Mouse (Mus musculus) monocyte, adult 5-6 weeks (primary cell): ENCODE measurements around the gene Atp8b5. TPM values are rescaled to one million over a fixed set of nuclear protein-coding genes. Genes with fewer than 3 reads are reported as not detected.

Experiments used
- ATAC-seq: fragments of 153-309, 156-312 bp; replicated peaks from 2 replicates; pipeline ENCODE4 v1.8.0; 2017; ENCODE audit warnings: mild to moderate bottlenecking; ENCODE audit not compliant: low TSS enrichment, insufficient number of reproducible peaks, severe bottlenecking, poor library complexity, low FRiP score
- total RNA-seq: library from RNA; stranded (forward); fragments of 200-1000, 200-491, 200-594 nt; gene quantifications from 3 replicates; pipeline ENCODE4 v1.2.3, GENCODE M21; 2017

The Atp8b5 gene
- total RNA-seq, result 0.19 to 0.95 TPM (median 0.53 TPM) in 3 replicates

DNA sequence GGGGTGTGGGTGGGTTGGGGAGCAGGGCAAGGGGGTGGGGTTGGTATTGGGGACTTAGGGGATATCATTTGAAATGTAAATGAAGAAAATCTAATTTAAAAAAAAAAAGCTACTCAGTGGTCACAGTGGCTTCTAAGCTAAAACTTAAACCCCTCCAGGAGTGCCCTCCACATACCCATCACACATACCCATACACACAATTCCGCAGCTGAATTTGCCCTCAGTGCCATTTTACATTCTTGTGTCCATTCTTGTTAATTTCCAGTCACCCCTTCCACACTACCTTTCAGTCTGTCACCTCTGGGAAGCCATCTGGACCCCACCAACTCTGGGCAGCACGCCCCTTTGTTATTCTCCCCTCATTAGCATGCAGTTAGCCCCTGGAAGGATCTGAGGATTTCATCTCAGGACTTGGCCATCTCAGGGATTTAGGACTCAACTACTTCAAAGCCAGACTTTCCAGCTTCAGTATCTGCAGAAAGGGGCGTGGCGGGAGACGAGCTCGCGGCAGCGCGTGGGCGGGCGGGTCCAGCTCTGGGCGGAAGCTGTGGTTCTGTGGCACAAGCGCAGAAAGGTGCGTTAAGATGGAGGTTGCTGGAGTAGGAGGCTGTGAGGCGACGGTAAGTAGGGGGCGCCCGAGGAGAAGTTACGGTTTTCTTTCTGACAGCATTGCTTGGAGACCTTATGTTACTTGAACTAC is at the start of gene Atp8b5:
Gene Atp8b5 (plus strand): TSS at position 537 of the 700 bp plus-strand sequence.
- ATAC-seq, result peak; percentile 47; the same call in 1 of the 2 replicates

DNA sequence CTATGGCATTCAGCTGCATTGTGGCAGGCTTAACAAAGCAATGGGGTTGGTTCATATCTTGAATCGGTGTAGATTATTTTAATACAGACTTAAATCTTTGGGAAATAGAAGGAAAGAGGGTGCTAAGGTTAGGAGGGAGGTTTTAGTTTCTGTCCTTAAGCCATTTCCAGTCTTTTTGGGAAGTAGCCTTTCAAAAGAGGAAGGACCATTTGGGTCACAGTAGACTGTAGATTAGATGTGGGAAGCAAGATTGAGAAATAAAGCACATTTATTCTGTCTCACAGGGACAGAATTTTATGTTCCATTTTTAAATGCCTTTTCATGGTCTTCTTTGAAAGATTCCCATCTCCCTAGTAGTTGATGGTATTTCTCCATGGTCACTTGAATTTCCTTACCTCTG is 49.0 kb upstream of the Atp8b5 start:
- 0 out of 2 replicates have a peak, but pooled peaks have one; percentile 22 for ATAC-seq

DNA sequence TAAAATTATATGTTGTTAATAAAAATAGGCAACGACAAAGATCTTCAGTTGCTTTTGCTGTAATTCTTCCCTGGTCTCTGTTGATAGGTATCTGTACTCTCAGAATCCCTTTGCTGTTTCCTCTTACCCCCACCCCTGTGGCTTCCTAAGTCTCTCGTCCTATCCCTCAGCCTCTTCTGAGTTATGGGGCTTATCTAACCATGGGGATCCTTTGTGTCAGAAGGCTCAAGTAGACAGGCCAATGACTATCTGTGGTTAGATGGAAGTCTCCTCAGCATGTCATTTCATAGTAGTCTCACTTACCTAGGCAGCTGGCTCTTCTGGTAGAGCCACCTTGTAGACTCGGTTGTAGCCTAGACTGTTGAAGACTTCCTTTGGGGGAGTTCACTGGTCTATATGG is 35.1 kb upstream of the Atp8b5 start:
- no peak for ATAC-seq

DNA sequence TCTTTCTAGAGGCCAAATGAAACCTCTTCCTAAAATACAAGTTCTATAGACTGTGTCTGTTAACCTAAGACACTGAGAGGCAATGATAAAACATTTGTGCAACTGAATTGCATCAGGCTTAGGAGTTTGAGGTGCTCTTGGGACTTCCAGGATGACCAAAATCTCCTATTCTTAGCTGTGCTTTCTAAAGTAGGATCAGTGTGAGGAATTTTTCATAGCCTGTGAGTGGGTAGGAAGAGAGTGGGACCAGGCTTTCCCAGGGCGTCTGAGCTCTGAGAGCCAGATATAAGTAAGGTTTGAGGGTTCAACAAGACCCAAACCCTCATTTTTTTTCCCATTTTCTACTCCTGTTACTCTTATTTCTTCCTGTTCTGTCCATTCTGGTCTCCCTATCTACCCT is 34.0 kb upstream of the Atp8b5 start:
- no peak for ATAC-seq

DNA sequence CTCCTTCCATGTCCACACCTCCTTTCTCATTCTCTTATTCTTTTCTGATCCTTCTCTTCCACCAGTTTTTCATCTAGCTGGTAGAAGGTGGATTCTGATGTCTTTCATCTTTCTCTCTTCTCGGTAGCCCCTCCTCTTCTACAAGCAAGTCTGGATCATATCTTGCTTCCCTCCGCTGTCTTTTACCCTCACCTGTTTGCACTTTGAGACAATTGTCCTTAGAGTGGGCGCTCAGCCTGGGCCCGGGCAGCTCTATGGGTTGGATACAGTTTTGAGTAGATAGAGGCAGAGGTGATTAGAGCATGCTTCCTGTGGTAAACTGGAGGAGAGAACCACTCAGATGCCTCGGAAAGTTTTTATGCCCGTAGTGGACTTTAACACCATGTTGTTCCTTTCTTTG is 33.5 kb upstream of the Atp8b5 start:
- ATAC-seq, result no peak

DNA sequence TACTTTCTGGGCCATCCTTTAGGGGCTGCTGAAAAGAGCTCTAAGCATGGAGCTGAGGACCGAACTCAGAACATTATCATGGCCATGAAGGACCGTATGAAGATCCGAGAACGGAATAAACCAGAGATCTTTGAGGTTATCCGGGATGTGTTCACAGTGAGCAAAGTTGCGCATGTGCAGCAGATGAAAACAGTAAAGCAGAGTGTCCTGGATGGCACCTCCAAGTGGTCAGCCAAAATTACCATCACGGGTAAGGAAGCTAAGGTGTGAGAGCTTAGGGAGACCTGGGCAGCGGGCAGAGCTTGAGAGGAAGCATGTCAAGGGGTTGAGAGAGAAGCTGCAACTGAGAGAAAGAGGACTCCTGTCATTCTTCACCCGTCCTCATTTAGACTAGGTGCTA is 30.1 kb upstream of the Atp8b5 start:
- no peak for ATAC-seq

DNA sequence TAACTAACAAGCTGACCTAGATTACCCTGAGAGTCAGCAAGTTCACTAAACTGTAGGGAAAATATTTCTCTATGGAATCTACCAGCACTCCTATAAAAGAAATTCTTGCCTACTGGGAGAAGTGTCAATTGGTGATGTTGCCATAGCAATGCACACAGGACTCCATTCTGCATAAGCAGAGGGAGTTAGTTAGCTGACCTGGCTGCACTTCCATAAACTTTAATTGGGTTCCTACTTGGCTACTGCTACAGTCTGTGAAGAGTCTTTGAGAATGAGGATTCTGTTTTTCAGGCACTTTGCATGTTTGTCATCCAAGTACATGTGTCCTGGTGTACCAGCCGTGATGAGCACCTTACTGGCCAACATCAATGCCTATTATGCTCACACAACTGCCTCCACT is 26.2 kb upstream of the Atp8b5 start:
- no peak for ATAC-seq

DNA sequence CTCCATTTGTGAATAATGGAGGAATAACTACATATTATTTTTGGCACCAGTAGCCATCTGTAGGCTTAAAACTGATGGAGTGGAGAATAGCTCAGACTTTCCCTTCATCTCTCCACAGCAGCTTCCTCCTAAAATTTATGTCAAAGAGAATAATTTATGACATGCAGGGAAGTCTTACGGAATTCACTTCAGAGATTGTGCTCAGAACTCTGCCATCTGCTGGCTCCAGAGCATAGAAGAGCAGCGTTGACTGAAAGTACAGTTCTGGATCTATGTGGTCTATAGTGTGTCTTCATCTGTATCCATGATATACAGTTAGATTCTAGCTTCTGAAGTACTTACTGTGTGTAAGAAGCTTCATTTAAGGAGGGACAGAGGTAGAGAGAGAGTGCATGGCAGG is 22.9 kb upstream of the Atp8b5 start:
- no peak for ATAC-seq

DNA sequence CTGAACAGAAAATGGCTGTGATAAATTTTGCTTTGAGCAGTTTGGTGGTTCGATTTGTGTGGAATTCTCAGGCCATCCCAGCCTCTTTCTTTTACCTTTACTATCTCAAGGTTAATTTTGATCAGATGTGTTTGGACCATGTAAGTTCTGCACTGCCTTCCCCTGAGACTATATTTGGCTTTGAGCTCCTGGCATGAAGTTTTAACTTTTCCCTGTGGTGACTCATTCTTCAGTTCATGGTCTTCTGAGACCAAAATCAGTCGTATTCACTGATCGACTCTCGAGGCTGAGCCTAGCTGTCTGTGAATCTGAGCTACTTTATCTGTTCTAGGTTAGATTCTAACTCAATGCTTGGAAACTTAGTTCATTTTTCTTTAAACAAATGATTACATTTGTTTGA is 21.2 kb upstream of the Atp8b5 start:
- no peak for ATAC-seq

DNA sequence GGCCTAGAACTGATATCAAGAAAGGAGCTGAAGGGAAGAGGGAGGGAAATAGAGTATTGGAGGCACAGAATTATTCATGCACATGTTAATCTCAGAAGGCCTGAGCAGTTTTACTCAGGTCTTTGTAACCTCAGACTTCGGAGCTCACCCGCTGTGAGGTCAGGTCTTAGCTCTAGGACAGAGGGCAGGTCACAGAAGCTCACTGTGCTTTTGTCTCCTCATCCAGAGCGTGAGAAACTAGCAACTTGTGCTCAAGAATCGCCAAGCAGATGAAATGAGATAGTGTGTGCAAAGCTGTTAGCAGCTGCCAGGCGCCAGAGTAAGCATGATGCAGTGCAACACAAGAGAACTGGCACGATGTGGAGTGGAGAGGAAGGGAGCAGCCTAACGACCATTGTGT is 18.9 kb upstream of the Atp8b5 start:
- no peak for ATAC-seq

DNA sequence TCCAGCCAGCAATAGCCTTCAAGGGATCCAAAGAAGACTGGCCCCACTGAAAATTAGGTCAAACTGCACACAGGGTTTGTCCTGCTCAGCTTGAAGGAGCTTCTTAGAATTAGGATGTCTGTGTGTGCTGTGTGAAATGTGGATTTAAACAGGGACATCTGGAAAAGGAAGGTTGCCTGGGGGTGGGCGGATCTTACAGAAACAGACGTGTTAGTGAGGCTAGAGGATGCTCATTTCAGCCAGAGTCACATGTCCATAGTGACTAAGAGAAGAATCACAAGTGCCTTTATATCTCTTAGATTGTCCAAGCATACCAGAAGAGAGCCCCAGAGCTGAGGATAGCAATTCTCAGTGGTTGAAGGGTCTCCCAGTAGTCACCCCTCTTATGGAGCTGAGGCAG is 18.1 kb upstream of the Atp8b5 start:
- ATAC-seq, result no peak

DNA sequence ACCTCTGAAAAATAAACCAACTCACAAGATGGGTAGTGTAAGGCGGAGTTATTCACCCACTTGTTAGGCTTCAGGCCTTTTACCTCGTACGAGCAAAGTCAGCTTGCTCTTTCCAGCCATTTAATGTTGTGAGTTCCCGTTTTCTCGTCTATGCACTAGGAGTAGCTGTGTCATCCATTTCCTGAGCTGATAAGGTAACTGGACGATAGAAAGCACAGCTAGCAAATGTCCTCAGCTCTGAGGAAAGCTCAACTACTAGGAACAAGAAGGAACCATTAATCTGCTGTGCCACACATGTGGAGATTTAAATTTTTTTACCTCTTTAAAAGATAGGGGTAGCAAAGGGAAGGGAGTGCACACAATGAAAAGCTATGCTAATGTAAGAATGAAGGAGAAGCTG is 15.7 kb upstream of the Atp8b5 start:
- ATAC-seq, result no peak

DNA sequence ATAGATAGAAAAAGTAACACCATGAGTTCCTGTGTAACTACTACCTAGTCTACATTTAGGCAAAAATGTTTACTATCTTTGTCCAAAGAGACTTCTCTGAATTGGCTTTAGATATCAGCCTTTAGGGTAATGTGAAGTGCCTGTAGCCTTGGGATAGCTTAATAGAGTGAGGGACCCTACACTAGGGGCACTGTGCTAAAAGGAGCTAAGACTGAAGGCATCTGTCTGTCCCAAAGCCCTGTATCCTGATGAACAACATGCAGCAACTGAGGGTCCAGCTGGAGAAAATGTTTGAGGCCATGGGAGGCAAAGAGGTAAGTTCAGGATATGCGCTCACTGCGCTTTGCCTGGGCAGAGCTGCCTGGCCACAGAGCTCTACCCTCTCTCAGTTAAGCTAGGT is 9.9 kb upstream of the Atp8b5 start:
- no peak for ATAC-seq

DNA sequence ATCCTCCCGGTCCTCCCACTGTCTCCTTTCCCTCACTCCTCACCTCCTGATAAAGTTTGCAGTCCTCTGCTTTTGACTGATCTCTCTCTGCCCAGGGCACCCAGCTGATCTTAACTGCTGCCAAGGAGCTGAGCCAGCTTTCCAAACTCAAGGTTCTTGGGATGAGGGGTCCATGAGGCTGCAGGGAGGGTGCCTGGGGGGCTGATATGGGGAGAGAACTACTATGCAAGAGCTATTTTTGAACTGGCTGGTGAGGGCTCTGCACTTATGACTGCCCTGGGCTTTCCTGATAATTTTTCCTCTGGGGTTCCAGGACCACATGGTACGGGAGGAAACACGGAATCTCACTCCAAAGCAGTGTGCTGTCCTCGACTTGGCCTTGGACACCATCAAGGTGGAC is 8.4 kb upstream of the Atp8b5 start:
- no peak for ATAC-seq

DNA sequence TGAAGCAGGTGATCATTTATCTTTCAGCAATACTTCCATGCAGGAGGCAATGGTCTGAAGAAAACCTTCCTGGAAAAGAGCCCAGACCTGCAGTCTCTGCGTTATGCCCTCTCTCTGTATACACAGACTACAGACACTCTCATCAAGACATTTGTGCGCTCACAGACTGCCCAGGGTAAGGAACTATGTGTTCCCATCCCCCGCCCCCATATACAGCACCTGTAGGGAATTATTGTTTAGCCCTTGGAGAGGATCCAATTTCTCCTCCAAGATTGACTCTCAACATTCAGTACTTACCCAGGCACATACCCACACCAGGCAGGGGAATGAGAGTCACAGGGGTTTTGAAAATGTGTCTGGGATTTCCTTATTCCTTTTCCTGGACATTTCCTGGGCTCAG is 7.5 kb upstream of the Atp8b5 start:
- ATAC-seq, result no peak

DNA sequence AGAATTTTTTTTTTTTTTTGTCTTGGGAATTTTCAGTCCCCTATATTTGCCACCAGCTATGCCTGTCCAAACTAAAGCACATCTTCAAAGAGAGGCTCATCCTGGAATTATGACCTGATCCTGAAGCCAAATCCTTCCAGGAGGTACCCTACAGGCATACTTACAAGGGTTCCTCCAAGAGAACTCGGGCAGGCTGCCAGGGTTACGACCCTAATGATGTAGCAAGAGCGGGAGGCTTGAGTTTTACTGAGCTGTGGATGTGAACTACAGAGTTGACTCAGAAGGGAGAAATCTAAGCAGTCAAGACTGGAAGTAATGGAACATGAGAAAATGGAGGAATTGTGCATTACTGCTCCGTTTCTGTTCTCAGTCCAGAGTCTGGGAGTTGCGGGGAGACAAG is 6.9 kb upstream of the Atp8b5 start:
- ATAC-seq, result no peak

DNA sequence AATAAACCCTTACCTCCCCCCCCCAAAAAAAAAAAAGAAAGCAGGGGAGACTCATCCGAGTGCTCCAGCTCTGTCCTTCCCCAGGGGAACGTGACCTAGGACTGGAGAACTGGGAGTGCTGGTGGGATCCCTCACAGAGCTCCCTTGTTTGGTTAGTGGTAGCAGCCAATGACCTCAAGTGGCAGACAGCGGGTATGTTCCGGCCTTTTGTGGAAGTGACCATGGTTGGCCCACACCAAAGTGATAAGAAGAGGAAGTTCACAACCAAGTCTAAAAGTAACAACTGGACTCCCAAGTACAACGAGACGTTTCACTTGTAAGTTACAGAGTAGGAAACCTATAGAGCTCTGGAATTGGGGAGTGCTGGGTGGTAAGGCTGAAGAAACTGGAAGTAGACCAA is 4.1 kb upstream of the Atp8b5 start:
- peak; percentile 64 for ATAC-seq

DNA sequence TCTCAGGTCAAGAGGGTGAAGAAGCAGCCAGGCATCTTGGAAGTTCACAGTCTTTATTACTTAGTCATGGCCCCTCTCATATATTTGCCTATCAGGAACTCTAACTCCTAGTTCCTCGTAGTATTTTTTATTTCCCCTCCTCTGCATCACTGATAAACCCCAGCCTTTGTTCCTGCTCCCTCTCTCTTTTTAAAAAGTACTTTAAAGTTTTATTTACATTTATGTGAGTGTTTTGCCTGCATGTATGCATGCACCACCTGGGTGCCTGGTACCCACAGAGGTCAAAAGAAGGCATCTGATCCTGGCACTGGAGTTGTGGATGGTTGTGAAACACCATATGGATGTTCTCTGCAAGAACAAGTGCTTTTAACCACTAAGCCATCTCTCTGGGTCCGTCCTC is 813 bp upstream of the Atp8b5 start:
- ATAC-seq, result no peak

DNA sequence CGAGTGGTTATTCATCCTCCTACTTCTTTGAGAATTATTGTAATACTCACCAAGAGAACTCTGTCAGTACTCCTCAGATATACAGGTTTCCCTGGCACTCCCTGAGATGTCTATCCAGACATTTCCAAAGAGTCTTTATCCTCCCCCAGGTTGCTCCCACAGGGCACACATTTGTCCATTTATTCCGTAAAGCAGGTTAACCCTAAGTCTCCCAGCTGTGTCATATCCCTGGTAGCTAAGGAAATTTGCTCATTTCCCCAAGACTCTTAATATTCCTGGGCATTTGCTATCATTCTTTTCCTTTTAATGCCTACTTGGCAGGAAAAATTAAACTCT is 332 bp downstream of the Atp8b5 start:
- no peak for ATAC-seq

DNA sequence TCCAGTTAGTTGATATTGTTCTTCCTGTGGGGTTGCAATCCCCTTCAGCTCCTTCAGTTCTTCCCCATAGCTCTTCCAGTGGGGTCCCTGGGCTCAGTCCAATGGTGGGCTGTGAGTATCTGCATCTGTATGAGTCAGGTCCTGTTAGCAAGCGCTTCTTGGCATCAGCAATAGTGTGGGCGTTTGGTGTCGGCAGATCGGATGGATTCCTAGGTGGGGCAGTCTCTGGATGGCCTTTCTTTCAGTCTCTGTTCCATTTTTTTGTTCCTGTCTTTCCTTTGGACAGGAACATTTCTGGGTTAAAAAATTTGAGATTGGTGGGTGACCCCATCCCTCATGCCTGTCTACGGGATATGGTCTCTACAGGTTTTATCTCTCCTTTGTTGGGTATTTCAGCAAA is 18.5 kb downstream of the Atp8b5 start:
- no peak for ATAC-seq

DNA sequence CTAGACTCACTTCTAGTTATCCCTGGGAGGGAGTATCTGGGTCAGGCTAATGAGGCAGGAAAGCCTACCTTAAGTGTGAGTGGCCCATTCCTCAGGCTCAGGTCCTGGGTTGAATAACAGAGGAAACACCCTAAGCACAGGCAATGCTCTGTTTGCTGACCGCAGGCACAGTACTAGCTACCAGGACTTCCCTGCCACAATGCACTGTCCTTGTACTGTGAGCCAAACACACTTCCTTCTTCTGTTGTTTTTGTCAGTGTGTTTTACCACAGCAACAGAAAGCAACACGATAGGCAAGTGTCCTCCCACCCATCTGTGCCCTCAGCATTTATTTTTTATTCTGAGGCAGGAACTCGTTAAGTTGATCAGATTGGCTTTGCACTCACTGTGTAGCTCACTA is 20.3 kb downstream of the Atp8b5 start:
- peak; percentile 79 for ATAC-seq
